Mouse (Mus musculus) heart, postnatal 25 days (tissue): Measurements from ENCODE around the gene Fermt2. TPM values are rescaled to one million over a fixed set of nuclear protein-coding genes. Genes with fewer than 3 reads are reported as not detected.
A peak's percentile ranks its signal among the peaks of the same experiment; 100 is the strongest.
"Not testable (repeated sequence)": the region's sequence is repeated elsewhere in the genome, so short reads cannot be mapped to it uniquely, and the experiment has no call there.

Experiments
- DNase-seq: peaks from one replicate; pipeline ENCODE4 v3.0.0; 2022; ENCODE audit warnings: low spot score
- intact Hi-C: fragments of 180-260 bp; cut with DNase I; formaldehyde crosslinking; loops from one replicate; pipeline ENCODE4 v1.15.1; 2025
- total RNA-seq, 2 experiments: library from RNA; stranded (reverse); gene quantifications; 2 replicates each; pipeline ENCODE4 v1.2.3; 2021

Fermt2 gene
- total RNA-seq, 2 experiments from 2014 or later, result 253 to 256 TPM

GRCm38 (mm10) chr14:45472536-45472935, 57.4 kb downstream of the Fermt2 start:
- intact Hi-C loops, result no loop called here
- no peak for DNase-seq

GRCm38 (mm10) chr14:45469446-45469845, 60.5 kb downstream of the Fermt2 start:
- intact Hi-C loops, result no loop called here
- no peak for DNase-seq

- intact Hi-C loops, DNase-seq: not testable (repeated sequence)
Observed at GRCm38 (mm10) chr14:45466371-45466770, 63.5 kb downstream of the Fermt2 start.

GRCm38 (mm10) chr14:45464036-45465035, 65.6 kb downstream of the Fermt2 start:
- intact Hi-C loops, result loop anchor here (5.0 kb wide), 1 partner anchor 42 kb away; no protein-coding TSS in a partner anchor
- no peak for DNase-seq

GRCm38 (mm10) chr14:45463599-45463998, 66.3 kb downstream of the Fermt2 start:
- intact Hi-C loops, result loop anchor here (5.0 kb wide), 1 partner anchor 41 kb away; no protein-coding TSS in a partner anchor
- peak; percentile 29 for DNase-seq

GRCm38 (mm10) chr14:45462875-45463475, 66.9 kb downstream of the Fermt2 start:
- no peak for DNase-seq
- intact Hi-C loops, result loop anchor here (5.0 kb wide), 1 partner anchor 41 kb away; no protein-coding TSS in a partner anchor

- intact Hi-C loops, result loop anchor here (5.0 kb wide), 1 partner anchor 40 kb away; no protein-coding TSS in a partner anchor
Observed at GRCm38 (mm10) chr14:45462374-45462773, 67.5 kb downstream of the Fermt2 start.

GRCm38 (mm10) chr14:45461945-45462344, 68.0 kb downstream of the Fermt2 start:
- intact Hi-C loops, result loop anchor here (5.0 kb wide), 1 partner anchor 40 kb away; no protein-coding TSS in a partner anchor
- DNase-seq, result no peak

More at GRCm38 (mm10) chr14:45462374-45462773, 67.5 kb downstream of the Fermt2 start:
- no peak for DNase-seq

- DNase-seq, result no peak
- intact Hi-C loops, result loop anchor here (5.0 kb wide), 1 partner anchor 38 kb away; no protein-coding TSS in a partner anchor
Observed at GRCm38 (mm10) chr14:45460491-45460890, 69.4 kb downstream of the Fermt2 start.

GRCm38 (mm10) chr14:45459877-45460276, 70.0 kb downstream of the Fermt2 start:
- no peak for DNase-seq
- intact Hi-C loops, result loop anchor here (5.0 kb wide), 1 partner anchor 38 kb away; no protein-coding TSS in a partner anchor

- intact Hi-C loops, result loop anchor here (2.0 kb wide), 1 partner anchor 74 kb away; the partner anchor contains the start of gene Fermt2
- DNase-seq, result peak; percentile 27
Observed at GRCm38 (mm10) chr14:45457003-45457402, 72.9 kb downstream of the Fermt2 start.

GRCm38 (mm10) chr14:45456502-45456846, 73.4 kb downstream of the Fermt2 start:
- DNase-seq, result no peak
- intact Hi-C loops, result loop anchor here (2.0 kb wide), 1 partner anchor 74 kb away; the partner anchor contains the start of gene Fermt2

GRCm38 (mm10) chr14:45455651-45456501, 74.0 kb downstream of the Fermt2 start:
- DNase-seq, result no peak
- intact Hi-C loops, result loop anchor here (2.0 kb wide), 1 partner anchor 75 kb away; the partner anchor contains the start of gene Fermt2

GRCm38 (mm10) chr14:45453538-45454233, 76.2 kb downstream of the Fermt2 start:
- DNase-seq, result no peak
- intact Hi-C loops, result no loop called here

GRCm38 (mm10) chr14:45452861-45453512, 76.9 kb downstream of the Fermt2 start:
- intact Hi-C loops, result no loop called here
- DNase-seq, result peak; percentile 29

GRCm38 (mm10) chr14:45452148-45452547, 77.8 kb downstream of the Fermt2 start:
- intact Hi-C loops, result no loop called here
- DNase-seq, result no peak

GRCm38 (mm10) chr14:45451090-45451489, 78.8 kb downstream of the Fermt2 start:
- intact Hi-C loops, result no loop called here
- no peak for DNase-seq

GRCm38 (mm10) chr14:45446777-45447176, 83.1 kb downstream of the Fermt2 start:
- no peak for DNase-seq
- intact Hi-C loops, result no loop called here
